Mouse (Mus musculus) hindbrain, embryonic 13.5 days (tissue): ENCODE measurements around the gene Gcfc2. TPM values are rescaled to one million over a fixed set of nuclear protein-coding genes. Genes with fewer than 3 reads are reported as not detected.

Experiments
- ATAC-seq: fragments of 200-750 bp; cut with Nextera tagmentation; 2 replicates; pipeline ENCODE4 v1.8.0; 2017; ENCODE audit warnings: moderate TSS enrichment; ENCODE audit not compliant: low FRiP score
- H3K27ac ChIP-seq: fragments of 300-500 bp; sonication (generic); 2 replicates; pipeline ENCODE4 v1.5.1; 2015; ENCODE audit warnings: inconsistent platforms, mild to moderate bottlenecking, moderate library complexity
- H3K27me3 ChIP-seq: fragments of 300-500 bp; sonication (generic); 2 replicates; pipeline ENCODE4 v1.6.1; 2015; ENCODE audit warnings: mild to moderate bottlenecking, inconsistent platforms
- H3K36me3 ChIP-seq: fragments of 300-500 bp; sonication (generic); 2 replicates; pipeline ENCODE4 v1.6.1; 2015; ENCODE audit warnings: mild to moderate bottlenecking, inconsistent platforms
- H3K4me1 ChIP-seq: fragments of 300-500 bp; sonication (generic); replicated peaks from 2 replicates; pipeline ENCODE4 v1.6.1; 2015; ENCODE audit warnings: inconsistent platforms
- H3K4me2 ChIP-seq: fragments of 300-500 bp; sonication (generic); 2 replicates; pipeline ENCODE4 v1.6.1; 2015; ENCODE audit warnings: inconsistent platforms, mild to moderate bottlenecking, moderate library complexity
- H3K4me3 ChIP-seq: fragments of 300-500 bp; sonication (generic); 2 replicates; pipeline ENCODE4 v1.5.1; 2015; ENCODE audit warnings: mild to moderate bottlenecking, inconsistent platforms
- H3K9ac ChIP-seq: fragments of 300-500 bp; sonication (generic); 2 replicates; pipeline ENCODE4 v1.6.1; 2015; ENCODE audit warnings: mild to moderate bottlenecking, inconsistent platforms
- H3K9me3 ChIP-seq: fragments of 300-500 bp; sonication (generic); 2 replicates; pipeline ENCODE4 v1.6.1; 2016; ENCODE audit warnings: inconsistent platforms
- WGBS: fragments of 180-500 bp; shearing (Covaris S2); methylation state at CpG from one replicate; pipeline ENCODE4 v1.1.7; 2015; 5-methylcytosine and 5-hydroxymethylcytosine counted together
- polyA plus RNA-seq: library from polyadenylated mRNA; unstranded; fragments of >200 nt; fragmentation: Nextera tagmentation; extraction: Ambion mirVana; gene quantifications from 2 replicates; pipeline ENCODE4 v1.2.1, GENCODE M21; 2015

The Gcfc2 gene
- polyA plus RNA-seq, 1 experiment from 2014 or later, result 6.2 TPM

DNA sequence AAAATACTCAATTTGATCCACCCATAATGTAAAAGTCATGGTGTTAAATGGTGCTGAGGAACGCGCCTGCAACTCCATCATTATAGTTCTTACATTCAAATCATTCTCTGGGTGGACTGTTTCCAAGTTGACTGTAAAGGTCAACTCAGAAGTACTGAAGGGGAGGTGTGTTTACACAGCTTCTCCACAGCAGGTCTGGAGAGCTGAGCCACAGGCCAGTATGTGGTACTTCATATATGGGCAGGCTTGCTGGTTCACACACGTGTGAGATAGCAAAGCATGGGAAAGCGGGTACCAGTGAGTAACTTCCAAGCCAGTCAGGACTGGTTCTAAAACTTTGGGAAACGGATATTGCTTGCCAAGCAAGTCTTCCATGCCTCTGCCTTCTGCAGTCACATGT, 31.7 kb downstream of the Gcfc2 start:
- Histone ChIP-seq H3K4me3 (no peak overlapping the region), H3K27ac (no peak overlapping the region), H3K4me1 (no peaks in the 10 kb centered on the region), H3K4me2 (no peak overlapping the region), H3K9ac (no peak overlapping the region), H3K36me3 (peaks cover 91% of the 10 kb centered on the region), H3K9me3 (no peaks in the 10 kb centered on the region), H3K27me3 (no peaks in the 10 kb centered on the region)
- ATAC-seq, result no peak
- WGBS, result 97% methylated on average over 5 of the region's 5 CpGs

DNA sequence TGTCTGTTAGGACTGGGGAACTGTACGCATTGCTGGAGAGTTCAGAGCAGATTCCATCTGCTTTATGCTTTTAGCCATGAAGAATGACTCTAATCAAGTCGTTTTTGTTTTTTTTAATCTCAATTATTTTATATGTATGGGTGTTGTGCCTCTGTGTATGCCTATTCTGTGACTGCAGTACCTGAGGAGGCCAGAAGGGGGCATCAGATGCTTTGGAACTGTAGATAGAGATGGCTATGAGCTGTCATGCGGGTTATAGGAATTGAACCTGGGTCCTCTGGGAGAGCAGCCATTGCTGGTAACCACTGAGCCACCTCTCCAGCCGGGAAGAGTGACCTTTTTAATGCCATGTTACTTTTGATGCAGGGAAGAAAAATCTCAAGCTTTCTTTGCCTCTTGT, 32.9 kb downstream of the Gcfc2 start:
- no peak overlapping the region for H3K9ac ChIP-seq
- H3K27ac ChIP-seq, result no peak overlapping the region
- 94% methylated on average over 4 of the region's 4 CpGs for WGBS
- H3K36me3 ChIP-seq, result peaks cover 90% of the 10 kb centered on the region
- H3K4me2 ChIP-seq, result no peak overlapping the region
- no peak for ATAC-seq
- H3K9me3 ChIP-seq, result no peaks in the 10 kb centered on the region
- no peak overlapping the region for H3K4me3 ChIP-seq
- no peaks in the 10 kb centered on the region for H3K4me1 ChIP-seq
- no peaks in the 10 kb centered on the region for H3K27me3 ChIP-seq

DNA sequence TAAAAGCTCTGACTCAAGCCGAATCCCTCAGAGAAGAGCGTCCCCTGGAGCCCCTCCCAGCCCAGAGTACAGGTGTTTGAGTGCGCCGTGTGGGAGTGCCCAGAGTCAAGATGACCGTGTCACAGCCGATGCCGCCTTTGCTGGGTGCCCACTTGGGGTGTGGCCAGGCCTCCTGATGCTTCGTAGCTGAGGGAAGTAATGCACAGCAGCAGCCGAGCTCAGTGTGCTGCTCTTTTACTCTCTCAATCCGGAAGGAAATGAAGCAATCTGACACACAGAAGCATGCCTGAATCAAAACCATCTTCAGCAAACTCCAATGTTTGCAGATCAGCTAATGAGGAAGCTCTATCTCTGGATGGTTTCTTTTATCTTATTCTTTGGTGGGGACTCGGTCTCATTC, 34.5 kb downstream of the Gcfc2 start:
- ATAC-seq, result no peak
- peaks cover 90% of the 10 kb centered on the region for H3K36me3 ChIP-seq

DNA sequence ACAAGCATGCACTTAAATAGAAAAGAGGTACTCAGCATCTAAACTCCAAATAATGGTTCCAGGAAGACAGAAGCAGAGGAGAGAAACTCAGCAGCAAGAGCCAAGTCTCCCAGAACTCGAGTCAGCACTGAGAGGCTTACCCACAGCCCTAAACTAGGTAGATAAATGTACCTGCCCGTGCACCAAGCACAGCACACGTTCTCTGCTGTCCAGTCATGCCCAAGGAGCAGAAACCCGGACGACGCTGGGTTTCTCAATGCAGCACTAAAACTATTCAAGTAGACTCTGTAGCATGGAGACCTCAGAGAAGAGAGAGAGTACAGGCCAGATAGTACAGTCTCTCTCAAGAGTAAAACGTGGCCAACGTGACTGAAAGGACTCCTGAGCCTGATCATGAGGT, 36.4 kb downstream of the Gcfc2 start:
- Histone ChIP-seq H3K4me2 (no peak overlapping the region), H3K36me3 (peaks cover 84% of the 10 kb centered on the region), H3K27me3 (no peaks in the 10 kb centered on the region), H3K9me3 (no peaks in the 10 kb centered on the region), H3K27ac (no peak overlapping the region), H3K9ac (no peak overlapping the region), H3K4me3 (no peak overlapping the region), H3K4me1 (peaks cover 6% of the 10 kb centered on the region)
- 94% methylated on average over 8 of the region's 8 CpGs for WGBS
- ATAC-seq, result no peak

More for the DNA sequence above, 34.5 kb downstream of the Gcfc2 start:
- Histone ChIP-seq H3K4me1 (no peaks in the 10 kb centered on the region), H3K4me3 (no peak overlapping the region), H3K9ac (no peak overlapping the region), H3K27me3 (no peaks in the 10 kb centered on the region), H3K27ac (no peak overlapping the region), H3K9me3 (no peaks in the 10 kb centered on the region), H3K4me2 (no peak overlapping the region)
- WGBS, result 89% methylated on average over 11 of the region's 11 CpGs

DNA sequence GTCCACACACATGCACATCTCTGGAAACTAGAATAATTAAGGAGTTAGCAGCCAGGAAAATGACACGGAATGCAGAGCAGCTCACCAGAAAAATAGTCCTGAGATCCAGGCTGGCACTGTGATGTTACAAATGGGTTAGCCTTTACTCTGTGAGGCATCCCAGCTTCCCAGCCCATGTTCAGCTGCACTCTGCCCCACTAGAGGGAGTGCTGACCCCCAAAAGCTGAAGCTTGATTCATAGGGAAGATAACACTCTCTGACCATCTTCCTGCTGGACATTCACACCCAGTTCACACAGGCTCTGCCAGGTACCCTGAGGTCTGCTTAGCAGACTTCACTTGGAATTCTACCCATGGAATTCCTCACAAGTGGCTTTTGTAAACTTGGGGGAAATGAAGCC, 36.8 kb downstream of the Gcfc2 start:
- no peaks in the 10 kb centered on the region for H3K27me3 ChIP-seq
- no peaks in the 10 kb centered on the region for H3K9me3 ChIP-seq
- peaks cover 10% of the 10 kb centered on the region for H3K4me1 ChIP-seq
- no peak overlapping the region for H3K4me3 ChIP-seq
- H3K27ac ChIP-seq, result no peak overlapping the region
- ATAC-seq, result no peak
- peaks cover 79% of the 10 kb centered on the region for H3K36me3 ChIP-seq
- no peak overlapping the region for H3K9ac ChIP-seq
- H3K4me2 ChIP-seq, result no peak overlapping the region
- 96% methylated on average over 1 of the region's 1 CpGs for WGBS

DNA sequence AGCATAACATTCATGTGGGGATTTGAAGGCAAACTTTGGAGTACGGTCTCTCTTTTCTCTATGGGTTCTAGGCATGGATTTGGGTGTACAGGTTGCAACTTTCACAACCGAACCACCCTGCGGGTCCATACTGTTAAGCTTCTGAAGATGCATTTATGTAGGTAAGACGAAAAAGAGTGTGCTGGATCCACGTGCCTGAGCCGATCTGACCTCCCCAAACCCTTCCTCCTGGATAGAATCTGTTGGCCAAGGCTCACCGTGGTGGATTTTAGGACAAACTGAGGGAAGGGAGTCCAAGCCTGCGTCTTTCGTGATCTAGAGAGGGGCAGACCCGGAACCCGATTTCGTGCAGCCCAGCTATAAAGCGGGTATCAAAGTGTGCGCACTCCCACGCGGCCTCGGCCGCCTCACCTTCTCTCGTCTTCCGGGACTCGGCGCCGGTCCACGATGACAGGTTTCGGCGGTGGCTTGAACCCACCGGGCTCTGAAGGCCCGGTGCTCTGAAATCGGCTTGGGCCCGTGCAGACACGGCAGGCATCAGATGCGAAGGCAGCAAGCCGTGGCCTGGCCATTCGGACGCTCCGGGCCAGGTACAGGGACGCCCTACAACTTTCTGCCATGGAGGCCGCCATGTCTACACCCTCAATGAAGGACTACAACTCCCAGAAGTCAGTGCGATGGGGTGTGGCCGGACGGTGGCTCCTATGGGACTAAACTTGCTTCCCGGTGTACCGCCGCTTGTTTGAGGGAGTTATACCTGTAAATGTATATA, 42.0 kb downstream of the Gcfc2 start, which contains the start of gene Mrpl19:
Gene Mrpl19 (minus strand): TSS at position 663 of the 772 bp plus-strand sequence.
- ATAC-seq, result peak; percentile 97
- peaks cover 30% of the 10 kb centered on the region for H3K36me3 ChIP-seq
- H3K4me2 ChIP-seq, result peak within 1 kb of the TSS; percentile 57
- peak within 1 kb of the TSS; percentile 64 for H3K4me3 ChIP-seq
- H3K27me3 ChIP-seq, result no peaks in the 10 kb centered on the region
- H3K9ac ChIP-seq, result peak within 1 kb of the TSS; percentile 75
- H3K9me3 ChIP-seq, result no peaks in the 10 kb centered on the region
- WGBS, result under 1% methylated on average over 44 of the region's 44 CpGs
- H3K4me1 ChIP-seq, result peaks cover 10% of the 10 kb centered on the region
- H3K27ac ChIP-seq, result no peak within 1 kb of the TSS

DNA sequence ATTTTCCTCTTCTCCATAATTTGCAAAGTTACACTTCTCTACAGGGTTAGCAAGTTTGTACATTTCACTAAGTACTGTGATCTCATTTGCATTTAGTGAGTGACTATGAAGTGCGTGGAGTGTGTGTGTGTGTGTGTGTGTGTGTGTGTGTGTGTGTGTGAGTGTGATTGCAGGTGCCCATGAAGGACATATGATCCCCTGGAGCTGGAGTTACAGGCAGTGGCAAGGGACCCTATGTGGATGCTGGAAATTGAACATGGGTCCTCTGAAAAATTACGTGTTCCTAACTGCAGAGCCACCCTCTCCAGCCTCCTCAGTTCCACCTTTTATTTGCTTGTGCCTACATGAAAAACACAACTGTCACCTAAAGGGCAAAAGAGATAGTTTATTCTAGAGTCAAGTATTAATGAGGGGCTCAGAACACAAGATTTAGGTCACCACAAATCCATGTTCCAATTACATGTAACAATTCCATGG, 42.6 kb downstream of the Gcfc2 start:
- WGBS, result 60% methylated on average over 2 of the region's 2 CpGs
- Histone ChIP-seq H3K4me3 (peak overlapping the region; percentile 64), H3K27ac (no peak overlapping the region), H3K9me3 (no peaks in the 10 kb centered on the region), H3K27me3 (no peaks in the 10 kb centered on the region), H3K36me3 (peaks cover 24% of the 10 kb centered on the region), H3K4me1 (peaks cover 10% of the 10 kb centered on the region), H3K9ac (0 out of 2 replicates have a peak overlapping the region, but pooled peaks have one; percentile 75), H3K4me2 (peak overlapping the region; percentile 57)
- ATAC-seq, result peak; percentile 82; the same call in 1 of the 2 replicates

DNA sequence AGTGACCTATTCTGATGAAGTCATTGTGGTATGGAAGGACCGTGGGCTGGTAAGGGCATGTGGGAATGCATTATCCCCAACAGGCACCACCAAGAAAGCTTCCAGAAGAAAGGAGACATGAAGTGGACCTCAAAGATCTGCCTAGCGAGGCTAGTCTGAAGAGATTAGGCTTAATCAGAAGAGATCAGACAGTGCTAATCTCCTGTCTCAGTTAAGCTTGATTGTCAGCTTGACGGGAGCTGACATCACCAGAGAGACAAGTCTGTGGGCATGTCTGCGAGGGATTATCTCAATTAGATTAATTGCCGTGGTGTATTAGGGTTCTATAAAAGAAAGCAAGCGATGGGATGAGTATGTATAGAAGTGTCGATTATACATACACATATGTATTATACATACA, 47.7 kb downstream of the Gcfc2 start:
- no peak overlapping the region for H3K9ac ChIP-seq
- no peaks in the 10 kb centered on the region for H3K36me3 ChIP-seq
- WGBS, result 85% methylated on average over 7 of the region's 7 CpGs
- no peak overlapping the region for H3K27ac ChIP-seq
- no peaks in the 10 kb centered on the region for H3K4me1 ChIP-seq
- H3K9me3 ChIP-seq, result no peaks in the 10 kb centered on the region
- no peak overlapping the region for H3K4me2 ChIP-seq
- H3K4me3 ChIP-seq, result no peak overlapping the region
- no peak for ATAC-seq
- no peaks in the 10 kb centered on the region for H3K27me3 ChIP-seq

DNA sequence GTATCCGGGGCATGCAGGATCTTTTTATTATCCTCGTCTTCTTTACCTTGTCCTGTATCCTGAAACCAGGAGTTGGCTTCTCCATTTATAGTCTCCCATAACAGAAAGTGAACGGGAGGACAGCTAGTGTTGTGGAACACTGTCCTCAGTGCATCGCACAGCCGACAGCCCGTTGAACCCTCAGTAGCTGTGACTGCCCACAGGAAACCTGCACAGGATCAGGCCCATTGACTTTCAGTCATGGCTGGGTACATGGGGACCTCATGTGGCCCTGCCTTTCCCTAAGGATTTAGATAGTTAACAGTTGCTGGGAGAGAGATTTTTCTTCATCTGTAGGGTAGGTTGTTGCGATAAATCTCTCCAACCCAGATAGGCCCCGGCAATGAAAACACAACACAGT, 49.1 kb downstream of the Gcfc2 start:
- no peak overlapping the region for H3K27ac ChIP-seq
- 91% methylated on average over 8 of the region's 8 CpGs for WGBS
- no peaks in the 10 kb centered on the region for H3K36me3 ChIP-seq
- no peak overlapping the region for H3K4me2 ChIP-seq
- H3K4me1 ChIP-seq, result no peaks in the 10 kb centered on the region
- no peak for ATAC-seq
- no peak overlapping the region for H3K4me3 ChIP-seq
- H3K27me3 ChIP-seq, result no peaks in the 10 kb centered on the region
- no peaks in the 10 kb centered on the region for H3K9me3 ChIP-seq
- no peak overlapping the region for H3K9ac ChIP-seq

DNA sequence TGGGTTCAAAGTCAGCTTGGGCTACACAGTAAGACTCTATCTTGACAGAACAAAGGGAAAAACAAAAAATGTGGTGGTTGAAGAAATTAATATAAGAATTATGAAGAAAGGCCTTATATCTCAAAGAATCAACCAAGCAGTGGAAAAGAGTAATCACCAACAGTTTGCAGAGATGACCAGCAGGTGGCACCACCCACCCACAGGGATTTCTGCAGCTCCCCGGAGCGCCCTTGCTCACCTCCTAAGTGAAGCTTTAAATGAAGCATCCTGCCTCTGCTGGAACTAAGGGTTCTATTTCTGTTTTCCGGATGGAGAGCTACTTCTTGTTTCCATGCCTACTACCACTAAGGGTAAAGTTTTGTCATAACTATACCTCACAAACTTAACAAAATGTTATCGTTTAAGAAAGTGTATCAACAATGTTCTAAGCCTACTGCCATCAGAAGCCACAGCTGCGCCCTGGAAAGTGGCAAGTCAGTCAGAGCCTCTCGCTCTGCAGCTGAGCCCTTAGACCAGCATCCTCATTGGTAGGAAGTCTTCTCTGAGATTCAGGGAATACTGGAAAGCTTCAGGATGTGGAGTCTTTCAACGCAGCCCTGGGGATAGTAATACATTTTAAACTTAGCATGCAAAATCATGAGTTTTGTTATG, 52.6 kb downstream of the Gcfc2 start:
- no peak overlapping the region for H3K4me3 ChIP-seq
- H3K27ac ChIP-seq, result no peak overlapping the region
- H3K36me3 ChIP-seq, result no peaks in the 10 kb centered on the region
- ATAC-seq, result 0 out of 2 replicates have a peak, but pooled peaks have one; percentile 53
- no peak overlapping the region for H3K9ac ChIP-seq
- H3K9me3 ChIP-seq, result no peaks in the 10 kb centered on the region
- WGBS, result 35% methylated on average over 7 of the region's 7 CpGs
- no peaks in the 10 kb centered on the region for H3K27me3 ChIP-seq
- no peaks in the 10 kb centered on the region for H3K4me1 ChIP-seq
- H3K4me2 ChIP-seq, result no peak overlapping the region

DNA sequence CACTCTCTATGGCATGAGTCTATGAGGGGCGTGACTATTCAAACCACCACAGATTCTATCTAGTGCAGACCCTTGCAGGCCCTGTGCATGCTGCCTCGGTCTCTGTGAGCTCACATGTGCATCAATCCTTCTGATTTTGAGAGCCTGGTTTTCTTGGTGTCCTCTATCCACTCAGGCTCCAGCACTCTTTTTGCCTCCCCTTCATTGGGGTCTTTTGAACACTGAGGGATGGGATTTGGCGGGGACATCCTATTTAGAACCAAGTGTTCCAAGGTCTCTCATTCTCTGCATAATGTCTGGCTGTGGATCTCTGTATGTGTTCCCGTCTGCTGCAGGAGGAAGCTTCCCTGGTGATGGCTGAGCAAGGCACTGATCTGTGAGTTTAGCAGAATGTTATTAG, 55.8 kb downstream of the Gcfc2 start:
- Histone ChIP-seq H3K9me3 (no peaks in the 10 kb centered on the region), H3K36me3 (no peaks in the 10 kb centered on the region), H3K4me1 (peaks cover under 1% of the 10 kb centered on the region; the same call in 1 of the 2 replicates), H3K27me3 (no peaks in the 10 kb centered on the region), H3K4me3 (no peak overlapping the region), H3K27ac (no peak overlapping the region), H3K4me2 (no peak overlapping the region), H3K9ac (no peak overlapping the region)
- WGBS, result 90% methylated on average over 4 of the region's 4 CpGs
- no peak for ATAC-seq

DNA sequence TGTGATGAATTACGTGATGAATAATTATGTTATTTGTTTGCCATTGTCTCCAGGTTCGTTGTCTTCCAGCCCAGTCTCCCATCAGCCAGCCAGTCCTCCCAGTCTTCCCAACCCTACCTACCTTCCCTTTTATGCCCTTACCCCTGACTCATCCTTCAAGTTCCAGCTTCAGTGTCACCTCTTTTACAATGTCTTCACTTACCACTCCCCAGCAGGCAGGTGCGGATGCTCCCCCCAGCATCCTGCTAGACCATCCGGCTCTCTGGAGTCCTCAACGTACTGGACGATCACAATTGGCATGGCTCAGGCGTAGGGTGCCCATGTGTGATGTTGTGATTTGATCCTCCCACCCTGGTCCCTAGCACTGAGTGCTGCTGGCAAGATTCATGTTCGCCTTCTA, 62.7 kb downstream of the Gcfc2 start:
- 92% methylated on average over 8 of the region's 8 CpGs for WGBS
- Histone ChIP-seq H3K9ac (no peak overlapping the region), H3K9me3 (no peaks in the 10 kb centered on the region), H3K27ac (no peak overlapping the region), H3K4me3 (no peak overlapping the region), H3K36me3 (no peaks in the 10 kb centered on the region), H3K4me1 (peaks cover 9% of the 10 kb centered on the region; the same call in 1 of the 2 replicates), H3K4me2 (no peak overlapping the region), H3K27me3 (0 out of 2 replicates have a peak, but pooled peaks cover 3% of the 10 kb centered on the region)
- no peak for ATAC-seq
